Mouse (Mus musculus) CH12.LX (cell line): ENCODE data around the gene Card10. TPM values are rescaled to one million over a fixed set of nuclear protein-coding genes. Genes with fewer than 3 reads are reported as not detected.

ENCODE experiments used
- DNase-seq: peaks from one replicate; pipeline ENCODE4 v3.0.0-alpha.2; 2013; ENCODE audit errors: extremely low read depth
- H3K27ac ChIP-seq: 2 replicates; pipeline ENCODE4 v1.5.1; 2012; ENCODE audit warnings: low read depth, mild to moderate bottlenecking, control low read depth, moderate library complexity; ENCODE audit not compliant: insufficient read depth
- H3K27me3 ChIP-seq: replicated peaks from 2 replicates; pipeline ENCODE3; 2012; ENCODE audit warnings: inconsistent platforms
- H3K36me3 ChIP-seq, 2 experiments: replicated peaks in 1 of 2; 2 replicates each; pipeline versions ENCODE3 to v1.6.1; 2012; ENCODE audit warnings: inconsistent platforms in 1 of 2, low read length in 1 of 2, mild to moderate bottlenecking in 1 of 2, mixed read lengths in 1 of 2, moderate library complexity in 1 of 2; ENCODE audit not compliant: control insufficient read depth in 1 of 2, insufficient read depth in 1 of 2
- H3K4me1 ChIP-seq, 2 experiments: 2 replicates each; pipeline ENCODE4 v1.6.1; 2012; ENCODE audit warnings: inconsistent platforms in 1 of 2, moderate library complexity in 1 of 2; ENCODE audit not compliant: insufficient read depth in 2 of 2, control insufficient read depth in 1 of 2
- H3K4me2 ChIP-seq: 2 replicates; pipeline ENCODE4 v1.6.1; 2012; ENCODE audit warnings: low read depth, mild to moderate bottlenecking, control low read depth; ENCODE audit not compliant: poor library complexity, insufficient read depth, severe bottlenecking
- H3K4me3 ChIP-seq, 3 experiments: fragments of 150-350 bp in 1 of 3; sonication (generic) in 1 of 3; replicated peaks in 1 of 3; 2 replicates each; pipeline versions ENCODE3 to v1.5.1; 2011 to 2012; ENCODE audit warnings: low read depth in 2 of 3, low read length in 2 of 3, mild to moderate bottlenecking in 2 of 3, moderate library complexity in 2 of 3, control low read depth in 1 of 3, improper control_type of control experiment in 1 of 3, inconsistent platforms in 1 of 3, mixed read lengths in 1 of 3; ENCODE audit not compliant: poor library complexity in 1 of 3
- H3K79me2 ChIP-seq: replicated peaks from 2 replicates; pipeline ENCODE4 v1.6.1; 2012; ENCODE audit warnings: mild to moderate bottlenecking, moderate library complexity; ENCODE audit not compliant: control insufficient read depth, poor library complexity, insufficient read depth, severe bottlenecking; ENCODE audit errors: extremely low read depth
- H3K9ac ChIP-seq: 2 replicates; pipeline ENCODE4 v1.6.1; 2012; ENCODE audit warnings: low read depth, mild to moderate bottlenecking, control low read depth, moderate library complexity; ENCODE audit not compliant: insufficient read depth
- H3K9me3 ChIP-seq: replicated peaks from 2 replicates; pipeline ENCODE3; 2012; ENCODE audit warnings: low read length, inconsistent platforms, mixed read lengths
- CHD1 ChIP-seq: IDR thresholded peaks from 2 replicates; pipeline ENCODE4 v1.6.1; 2012; ENCODE audit warnings: low read depth, low read length, improper control_type of control experiment, inconsistent platforms
- ELF1 ChIP-seq: IDR thresholded peaks from 2 replicates; pipeline ENCODE4 v1.6.1; 2014; ENCODE audit warnings: low read depth, mild to moderate bottlenecking, inconsistent platforms, low read length, improper control_type of control experiment
- ETS1 ChIP-seq: conservative IDR thresholded peaks from 2 replicates; pipeline ENCODE4 v1.6.1; 2012; ENCODE audit warnings: low read depth, mild to moderate bottlenecking, inconsistent platforms, low read length, improper control_type of control experiment, moderate library complexity
- HCFC1 ChIP-seq: IDR thresholded peaks from 2 replicates; pipeline ENCODE4 v1.6.1; 2012; ENCODE audit warnings: low read depth, mild to moderate bottlenecking, inconsistent platforms, low read length, improper control_type of control experiment
- IRF4 ChIP-seq: IDR thresholded peaks from 2 replicates; pipeline ENCODE4 v1.6.1; 2014; ENCODE audit warnings: low read depth, mild to moderate bottlenecking, inconsistent platforms, low read length, improper control_type of control experiment
- KAT2A ChIP-seq: IDR thresholded peaks from 2 replicates; pipeline ENCODE4 v1.6.1; 2012; ENCODE audit warnings: low read length, improper control_type of control experiment, inconsistent platforms; ENCODE audit not compliant: insufficient replicate concordance
- NELFE ChIP-seq: IDR thresholded peaks from 2 replicates; pipeline ENCODE4 v1.6.1; 2011; ENCODE audit warnings: low read depth, low read length, improper control_type of control experiment
- NRF1 ChIP-seq: IDR thresholded peaks from 2 replicates; pipeline ENCODE4 v1.6.1; 2014; ENCODE audit warnings: low read depth, mild to moderate bottlenecking, inconsistent platforms, low read length, improper control_type of control experiment, moderate library complexity
- PAX5 ChIP-seq: IDR thresholded peaks from 2 replicates; pipeline ENCODE4 v1.6.1; 2012; ENCODE audit warnings: low read length, inconsistent platforms, mixed read lengths
- POLR2AphosphoS2 ChIP-seq: IDR thresholded peaks from 2 replicates; pipeline ENCODE4 v1.6.1; 2011; ENCODE audit warnings: low read depth, low read length, improper control_type of control experiment
- TCF12 ChIP-seq: IDR thresholded peaks from 2 replicates; pipeline ENCODE4 v1.6.1; 2014; ENCODE audit warnings: low read depth, mild to moderate bottlenecking, inconsistent platforms, low read length, improper control_type of control experiment
- UBTF ChIP-seq: IDR thresholded peaks from 2 replicates; pipeline ENCODE4 v1.6.1; 2012; ENCODE audit warnings: low read depth, mild to moderate bottlenecking, inconsistent platforms, low read length, improper control_type of control experiment, moderate library complexity
- ZC3H11A ChIP-seq: IDR thresholded peaks from 2 replicates; pipeline ENCODE4 v1.6.1; 2012; ENCODE audit warnings: low read depth, mild to moderate bottlenecking, inconsistent platforms, low read length, improper control_type of control experiment
- ZKSCAN1 ChIP-seq: IDR thresholded peaks from 2 replicates; pipeline ENCODE4 v1.6.1; 2012; ENCODE audit warnings: low read depth, inconsistent platforms, low read length, improper control_type of control experiment, borderline replicate concordance
- ZMIZ1 ChIP-seq: IDR thresholded peaks from 2 replicates; pipeline ENCODE4 v1.6.1; 2012; ENCODE audit warnings: low read depth, mild to moderate bottlenecking, inconsistent platforms, low read length, improper control_type of control experiment
- dilution Hi-C: fragments of 300-500 bp; cut with MboI; formaldehyde crosslinking; loops from 2 replicates; pipeline ENCODE4 v1.14.3; 2020; ENCODE audit warnings: low sequenced_read_pairs; ENCODE audit not compliant: extremely low pct_unique_long_range_greater_than_20kb, extremely low pct_ligation_motif_present
- in situ Hi-C: fragments of 300-500 bp; cut with MboI; formaldehyde crosslinking; loops from 3 replicates; pipeline ENCODE4 v1.14.3; 2019; ENCODE audit warnings: low sequenced_read_pairs, low pct_ligation_motif_present, low pct_unique_long_range_greater_than_20kb, mixed read lengths
- polyA plus RNA-seq: library from polyadenylated mRNA; unstranded; fragments of >175 nt; gene quantifications from 2 replicates; pipeline ENCODE4 v1.2.1, GENCODE M21; 2012; ENCODE audit warnings: low read depth; ENCODE audit not compliant: insufficient read length
- total RNA-seq, 2 experiments: library from RNA; depleted of rRNA; stranded (reverse); fragments of 300-350 nt in 1 of 2; fragments of >200 nt in 1 of 2; gene quantifications; 2 replicates each; pipeline ENCODE4 v1.2.3; 2012 to 2014

The Card10 gene
- total and polyA plus RNA-seq, 3 experiments = 0.08 TPM; not detected in 2

DNA sequence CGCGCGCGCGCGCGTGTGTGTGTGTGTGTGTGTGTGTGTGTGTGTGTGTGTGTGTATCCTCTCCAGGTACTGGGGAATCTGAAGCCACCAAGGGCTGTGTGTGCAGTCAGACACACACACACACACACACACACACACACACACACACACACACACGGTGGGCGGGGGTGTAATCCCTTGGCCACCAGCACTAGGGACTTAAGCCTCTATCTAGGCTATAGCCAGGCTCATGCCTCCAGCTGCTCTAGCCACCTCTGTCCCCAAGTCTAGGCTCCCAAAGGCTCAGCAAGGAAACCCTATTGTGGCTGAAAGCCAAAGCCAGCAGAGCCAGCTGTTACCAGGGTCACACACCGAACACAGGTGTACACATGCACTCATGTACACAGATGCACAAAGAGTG, 60.0 kb downstream of the Card10 start:
- no peaks in the 10 kb centered on the region for H3K79me2 ChIP-seq
- no peak overlapping the region for H3K9ac ChIP-seq
- peaks cover 0 to 6% of the 10 kb centered on the region in 2 experiments; a peak in 2 of 4 replicates for H3K4me1 ChIP-seq
- dilution Hi-C loops = loop anchor here (25.0 kb wide), 1 partner anchor 94 kb away; the partner anchor contains the start of gene Cdc42ep1
- H3K27me3 ChIP-seq = peaks cover 4% of the 10 kb centered on the region
- no peak overlapping the region for H3K4me2 ChIP-seq
- no peak overlapping the region for H3K27ac ChIP-seq
- no peak for DNase-seq
- peaks cover 0 to 8% of the 10 kb centered on the region in 2 experiments for H3K36me3 ChIP-seq
- peaks cover 2% of the 10 kb centered on the region for H3K9me3 ChIP-seq
- no peak for TF ChIP-seq KAT2A
- TF ChIP-seq ZC3H11A = no peak
- TF ChIP-seq ETS1 = no peak
- TF ChIP-seq POLR2AphosphoS2 = no peak
- TF ChIP-seq ZKSCAN1 = no peak
- TF ChIP-seq CHD1 = no peak
- no peak for TF ChIP-seq TCF12
- TF ChIP-seq ZMIZ1 = no peak
- no peak for TF ChIP-seq UBTF
- TF ChIP-seq IRF4 = no peak
- no peak for TF ChIP-seq ELF1
- no peak for TF ChIP-seq NELFE
- TF ChIP-seq NRF1 = no peak
- no peak for TF ChIP-seq HCFC1
- no peak overlapping the region for H3K4me3 ChIP-seq
- in situ Hi-C loops = loop anchor here (10.0 to 25.0 kb wide), 2 partner anchors 118 to 306 kb away; partner anchors contain the start of gene Kctd17

DNA sequence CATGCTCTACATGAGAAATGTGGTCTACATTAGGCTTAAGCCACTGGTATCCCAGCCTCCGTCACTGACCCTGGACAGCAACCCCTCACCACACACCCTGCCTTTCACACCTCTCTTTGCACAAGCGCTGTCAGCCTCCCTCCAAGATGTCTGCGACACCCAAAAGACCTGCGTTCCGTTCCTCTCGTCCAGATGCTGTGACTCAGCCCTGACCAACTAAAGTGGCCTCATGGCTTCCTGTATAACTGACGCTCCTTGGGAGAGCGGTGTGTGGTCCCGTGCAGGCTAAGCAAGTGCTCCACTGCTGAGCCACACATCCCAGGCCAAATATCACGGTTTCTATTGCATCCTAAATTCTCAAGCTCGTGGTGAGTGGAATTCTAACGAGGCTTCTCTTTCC, 62.2 kb downstream of the Card10 start:
- dilution Hi-C loops = loop anchor here (25.0 kb wide), 1 partner anchor 97 kb away; the partner anchor contains the start of gene Cdc42ep1
- H3K27ac ChIP-seq = no peak overlapping the region
- H3K79me2 ChIP-seq = no peaks in the 10 kb centered on the region
- no peak overlapping the region for H3K4me3 ChIP-seq
- no peak for DNase-seq
- peaks cover 0 to 6% of the 10 kb centered on the region in 2 experiments; a peak in 2 of 4 replicates for H3K4me1 ChIP-seq
- in situ Hi-C loops = loop anchor here (10.0 to 25.0 kb wide), 2 partner anchors 116 to 303 kb away; partner anchors contain the start of gene Kctd17
- H3K9me3 ChIP-seq = peaks cover 2% of the 10 kb centered on the region
- no peaks in the 10 kb centered on the region for H3K36me3 ChIP-seq
- no peak overlapping the region for H3K4me2 ChIP-seq
- H3K9ac ChIP-seq = no peak overlapping the region
- peaks cover 24% of the 10 kb centered on the region for H3K27me3 ChIP-seq
- no peak for TF ChIP-seq PAX5
